Mouse (Mus musculus): ENCODE results near the gene Ppp2r2d.

Gene Ppp2r2d

DNA sequence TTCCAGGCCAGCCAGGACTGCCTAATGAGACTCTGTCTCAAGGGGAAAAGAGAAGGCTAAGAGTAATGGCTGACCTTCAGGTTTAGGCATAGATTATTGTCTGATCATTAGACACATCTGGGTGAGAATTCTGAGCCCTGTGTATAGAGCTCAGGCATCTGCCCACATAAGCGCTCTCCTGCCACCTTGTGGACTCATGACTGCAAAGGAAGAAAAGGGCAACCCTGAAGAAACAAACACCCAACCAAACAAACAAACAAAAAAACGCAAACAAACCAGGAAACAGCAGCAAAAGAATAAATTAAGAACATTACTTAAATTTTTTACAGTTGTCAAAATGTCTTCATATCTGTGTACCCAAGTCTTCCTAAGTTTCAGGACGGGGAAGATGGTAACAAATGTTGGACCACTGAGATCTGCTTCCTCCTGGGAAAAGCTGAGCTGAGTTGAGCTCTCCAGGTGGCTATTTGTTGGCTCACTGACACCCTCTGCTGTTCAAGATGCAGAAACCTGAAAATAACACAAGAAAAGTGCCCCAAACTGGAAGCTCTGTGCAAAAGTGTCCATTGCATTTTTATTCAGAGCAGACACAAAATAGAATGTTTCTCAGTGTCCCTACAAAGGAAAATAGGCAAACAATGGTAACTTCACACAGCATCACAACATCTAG lies 78.0 kb downstream of the Ppp2r2d start:
- DNase-seq (ENCODE audit: low read depth, low spot score), result no peak

DNA sequence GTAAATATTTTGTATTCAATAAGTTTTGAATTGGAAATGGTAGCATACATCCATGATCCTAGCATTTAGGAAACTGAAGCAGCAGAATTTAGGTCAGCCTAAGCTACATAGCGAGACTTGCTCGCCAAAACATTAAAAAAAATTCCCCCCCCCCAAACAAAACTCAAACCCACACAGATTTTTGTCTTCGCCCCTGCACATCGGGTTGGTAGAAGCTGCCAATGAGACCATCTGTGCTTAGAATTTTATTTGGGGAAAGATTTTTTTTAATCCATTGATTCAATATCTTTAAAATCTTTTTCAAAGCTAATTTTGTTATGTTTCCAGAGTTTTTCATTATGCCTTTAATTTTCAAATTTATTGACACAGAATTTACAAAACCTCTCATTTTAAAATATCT lies 82.6 kb downstream of the Ppp2r2d start:
- no peak for DNase-seq (ENCODE audit: low read depth, low spot score)
